Mouse (Mus musculus): ENCODE measurements at regions not wholly inside any gene's neighbourhood (a gene's known extent, or its start where the extent isn't known, plus 50 kb on each side); places are given as distances from the start of the nearest gene placed in this dataset.

DNA sequence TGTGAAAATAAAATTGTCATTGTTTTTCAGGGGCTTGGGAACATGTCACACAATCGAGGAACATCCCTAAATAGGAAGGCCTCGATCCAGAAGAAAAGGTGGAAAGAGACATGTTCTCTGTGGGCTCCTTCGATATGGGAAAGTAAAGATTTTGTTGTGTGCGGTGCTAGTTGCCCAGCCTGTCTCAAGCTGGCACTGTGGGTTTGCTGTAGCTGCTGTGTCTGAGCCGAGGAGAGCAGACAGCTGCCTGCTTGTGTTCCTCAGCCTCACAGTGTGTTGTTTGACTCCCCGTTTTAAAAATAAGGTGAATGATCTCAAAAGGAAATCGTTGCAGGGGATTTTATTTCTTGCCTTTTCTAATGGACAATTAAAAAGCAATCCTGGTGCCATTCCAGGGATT lies 64.4 kb upstream of the Zeb2 start:
- DNase-seq: no peak

DNA sequence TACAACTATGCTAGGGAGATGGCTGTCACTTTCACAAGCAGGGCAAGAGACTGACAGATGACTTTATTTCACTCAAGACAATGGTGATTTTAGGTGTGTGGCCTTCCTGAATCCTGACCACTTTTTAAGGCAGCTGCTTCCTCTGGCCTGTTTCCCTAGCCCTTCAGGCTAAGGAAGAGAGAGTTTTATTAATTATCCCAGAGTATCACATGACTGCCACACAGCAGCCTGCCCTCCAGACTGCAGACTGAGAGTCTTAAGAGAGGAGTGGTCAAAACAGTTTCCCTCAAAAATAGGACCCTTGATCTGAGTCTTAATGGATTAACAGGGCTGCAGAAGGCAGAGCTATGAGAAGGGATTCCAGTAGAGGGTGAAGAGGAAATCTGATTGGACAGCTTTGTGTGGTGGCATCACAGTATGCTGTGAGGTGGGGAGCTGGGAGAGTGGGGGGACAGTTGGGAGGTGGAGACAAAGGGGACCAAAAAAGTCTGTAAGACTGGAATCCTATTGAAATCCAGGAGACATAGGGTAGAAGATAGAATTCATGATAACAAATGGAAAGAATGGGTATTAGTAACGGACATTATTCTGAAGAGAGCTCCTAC lies 61.8 kb upstream of the Zeb2 start:
- DNase-seq: no peak

DNA sequence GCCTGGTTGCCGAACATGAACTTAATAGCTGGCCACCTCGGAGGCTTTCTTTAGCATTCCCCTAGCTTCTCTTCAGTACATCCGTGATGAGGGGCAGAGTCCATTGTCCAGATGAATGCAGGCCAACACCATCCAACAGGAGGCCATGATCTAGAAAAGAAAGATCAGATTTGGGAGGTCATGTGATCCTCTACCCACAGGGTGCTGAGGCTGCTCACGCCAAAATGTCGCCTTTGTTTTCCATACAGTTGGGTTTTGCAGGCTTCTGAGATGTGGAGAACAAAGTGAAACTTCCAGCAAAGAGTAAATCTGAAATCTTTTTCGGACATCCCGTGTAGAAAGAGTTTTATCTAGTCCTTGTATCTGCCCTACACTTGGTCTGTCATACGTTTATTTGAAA lies 55.2 kb upstream of the Zeb2 start:
- DNase-seq: no peak

DNA sequence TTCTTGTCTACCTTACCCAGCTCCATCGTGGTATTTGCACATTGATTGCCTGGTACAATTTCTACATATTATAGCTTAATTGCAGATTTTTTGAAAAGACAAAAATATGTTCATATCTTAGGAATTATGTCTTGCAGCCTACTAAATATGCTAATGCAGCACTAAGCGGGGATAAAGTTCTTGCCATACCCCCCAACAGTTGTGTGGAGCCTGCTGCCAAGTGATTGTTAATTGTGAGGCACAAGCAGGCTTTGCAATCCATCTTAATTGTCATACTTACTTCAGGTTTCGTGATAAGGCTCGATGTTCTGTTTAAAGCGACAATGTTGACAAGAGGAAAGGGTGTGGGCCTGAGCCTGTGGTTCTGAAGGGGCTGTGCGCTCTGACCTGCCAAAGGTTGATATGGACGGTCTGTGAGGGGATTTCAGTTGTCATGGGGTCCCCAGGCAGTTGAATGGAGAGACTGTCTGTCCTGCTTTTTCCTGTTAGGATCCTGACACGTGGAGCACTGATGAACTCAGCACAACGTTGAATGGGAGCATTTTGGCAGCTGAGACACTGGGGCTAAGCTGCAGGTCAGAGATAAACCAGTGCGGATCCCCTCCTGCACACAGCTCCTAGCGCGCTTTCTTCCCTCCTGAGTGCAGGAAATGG lies 54.5 kb upstream of the Zeb2 start:
- no peak for DNase-seq

DNA sequence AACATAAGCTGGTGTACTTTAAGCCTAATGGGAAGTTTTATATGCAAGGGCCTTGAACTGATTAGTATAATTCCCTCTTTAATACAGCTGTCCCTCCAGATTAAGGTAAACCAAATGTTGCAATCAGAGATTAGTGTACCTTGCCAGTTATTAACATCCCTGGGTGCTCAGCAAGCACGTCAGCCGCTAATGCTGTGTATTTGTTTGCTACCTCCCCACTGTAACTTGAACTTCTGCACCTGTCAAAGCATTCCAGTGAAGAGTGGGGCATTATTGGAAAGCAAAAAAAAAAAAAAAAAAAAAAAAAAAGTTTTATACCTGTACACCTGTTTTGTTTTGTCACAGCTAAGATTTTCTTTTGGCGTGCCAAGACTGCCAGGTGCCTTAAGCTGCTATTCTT lies 53.1 kb upstream of the Zeb2 start:
- no peak for DNase-seq

DNA sequence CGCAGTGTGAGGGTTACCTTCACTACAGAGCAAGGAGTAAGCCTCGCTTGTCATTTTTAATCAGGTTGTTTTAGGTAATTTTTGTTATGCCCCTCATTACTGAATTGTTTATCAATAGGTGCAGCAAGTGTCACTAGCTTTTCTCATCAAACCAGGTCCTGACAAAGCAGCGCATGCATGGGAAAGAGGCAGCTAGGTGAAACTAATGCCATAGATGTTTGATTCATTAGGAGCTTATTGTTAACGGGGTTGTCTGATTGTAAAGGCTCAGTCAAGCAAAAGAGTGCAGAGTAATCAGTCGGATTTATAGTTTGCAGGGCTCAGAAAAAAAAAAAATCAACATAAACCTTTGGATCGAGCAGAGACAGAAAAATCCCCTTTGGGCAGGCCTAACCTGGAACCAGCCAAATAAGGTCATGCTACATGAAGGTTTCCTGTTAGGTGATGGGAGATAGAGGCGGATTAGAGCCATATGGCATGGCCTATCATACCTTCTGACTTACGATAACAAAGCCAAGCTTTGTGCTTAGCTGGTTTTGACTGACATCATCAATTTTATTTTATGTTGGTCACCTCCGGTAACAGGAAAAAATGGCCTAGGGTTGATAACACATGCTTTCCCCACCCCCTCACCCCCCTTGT lies 52.4 kb upstream of the Zeb2 start:
- no peak for DNase-seq

DNA sequence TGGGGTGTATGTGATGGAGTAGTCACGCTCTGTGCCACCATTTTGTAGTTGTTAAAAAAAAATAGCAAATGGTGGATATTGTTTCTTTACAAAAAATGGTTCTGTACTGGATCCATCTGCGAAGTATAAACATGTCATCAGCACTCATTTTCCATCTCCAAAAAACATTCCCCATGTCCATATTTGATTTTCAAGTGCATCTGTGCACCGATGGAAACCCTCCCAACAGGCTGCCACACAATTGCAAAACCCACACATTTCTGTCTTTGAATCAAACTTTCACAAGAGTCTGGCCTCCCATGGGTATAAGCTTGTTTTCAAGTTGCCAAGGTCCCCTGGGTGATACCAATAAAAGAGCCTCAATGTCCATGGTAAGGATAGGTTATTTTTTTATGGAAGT lies 51.4 kb upstream of the Zeb2 start:
- no peak for DNase-seq
